15 mouse cellular contexts compared by ENCODE assay signal in genomic region chr19:4280425-4280824, GRCm38 (mm10).
"Had no signal": no experiment of that assay in that cellular context is flagged by ENCODE, and none has a peak within 500 bp of the region (broad histone marks: within the 10 kb centered on the region; RNA-seq: fewer than 3 reads in every experiment).

No protein-coding gene starts in this region.

- H3K27ac ChIP-seq: neural tube, embryonic 12.5 days; neural tube, embryonic 13.5 days; neural tube, embryonic 15.5 days; stomach, embryonic 15.5 days; stomach, postnatal 0 days had no signal

- H3K27me3 ChIP-seq: neural tube, embryonic 15.5 days; stomach, embryonic 15.5 days had no signal

- H3K4me2 ChIP-seq: neural tube, embryonic 12.5 days; neural tube, embryonic 13.5 days; neural tube, embryonic 15.5 days; stomach, embryonic 15.5 days had no signal

- DNase-seq: retina, postnatal 1 day; right cerebral cortex, adult 18-20 months; right cerebral cortex, postnatal 25 days; spleen, adult 18-20 months; thymus, adult 18-20 months; thymus, adult 2 months; thymus, postnatal 14 days; thymus, postnatal 25 days; thymus, postnatal 36 days; thymus, postnatal 4 days had no signal

- H3K9me3 ChIP-seq: neural tube, embryonic 12.5 days; neural tube, embryonic 13.5 days; neural tube, embryonic 15.5 days; stomach, embryonic 15.5 days had no signal

- H3K4me3 ChIP-seq: neural tube, embryonic 12.5 days; neural tube, embryonic 13.5 days; neural tube, embryonic 15.5 days; stomach, embryonic 15.5 days had no signal

- H3K4me1 ChIP-seq: stomach, embryonic 15.5 days had no signal

- H3K9ac ChIP-seq: neural tube, embryonic 12.5 days; neural tube, embryonic 13.5 days; neural tube, embryonic 15.5 days; stomach, embryonic 15.5 days had no signal
